Mouse (Mus musculus): ENCODE results near the gene Dusp13. TPM values are rescaled to one million over a fixed set of nuclear protein-coding genes. Genes with fewer than 3 reads are reported as not detected.

Gene Dusp13
- total RNA-seq, 2 experiments from 2014 or later: 34.8 to 38.0 TPM

Other genes starting within 250 kb of the Dusp13 start
- 10 to 100 TPM; 94.9 to 98.0 TPM for gene Dupd1, start 36.6 kb downstream of the Dusp13 start, total RNA-seq (2021)
- gene Samd8, start 650 bp downstream of the Dusp13 start, total RNA-seq (2021): 10 to 100 TPM; 23.7 to 25.7 TPM
- 100 to 1,000 TPM; 298 to 320 TPM for gene Vdac2, start 74.1 kb upstream of the Dusp13 start, total RNA-seq (2021)
- gene Comtd1, start 97.8 kb upstream of the Dusp13 start, total RNA-seq (2021): 1 to 10 TPM; 6.1 to 9.7 TPM
- 1 to 10 TPM; 7.2 to 9.7 TPM for gene Zfp503, start 238.4 kb upstream of the Dusp13 start, total RNA-seq (2021)